Mouse (Mus musculus) thymus, postnatal 14 days (tissue): ENCODE data around the gene Btbd35f10.
"Not testable (repeated sequence)": the region's sequence is repeated elsewhere in the genome, so short reads cannot be mapped to it uniquely, and the experiment has no call there.

Source experiments
- DNase-seq: peaks from one replicate; pipeline ENCODE4 v3.0.0; 2021

Btbd35f10 gene

GRCm38 (mm10) chrX:3752785-3753184 lies at the start of gene Btbd35f10:
Gene Btbd35f10 (minus strand): TSS chrX:3752885.
- DNase-seq, result not testable (repeated sequence)
